Mouse (Mus musculus) inflammation-experienced regulatory T-cells, adult 6 months (primary cell): ENCODE data around the gene Dnah8. TPM values are rescaled to one million over a fixed set of nuclear protein-coding genes. Genes with fewer than 3 reads are reported as not detected.

Source experiments
- ATAC-seq: one replicate; pipeline ENCODE4 v1.8.0; 2017
- polyA plus RNA-seq, 3 experiments: library from polyadenylated mRNA; unstranded; fragments of 100-300 nt; shearing (Covaris generic); gene quantifications; one replicate each; pipeline ENCODE4 v1.2.1; 2017

Gene Dnah8
- polyA plus RNA-seq, 3 experiments from 2014 or later, result 18.6 to 20.0 (median 19.2) TPM

DNA sequence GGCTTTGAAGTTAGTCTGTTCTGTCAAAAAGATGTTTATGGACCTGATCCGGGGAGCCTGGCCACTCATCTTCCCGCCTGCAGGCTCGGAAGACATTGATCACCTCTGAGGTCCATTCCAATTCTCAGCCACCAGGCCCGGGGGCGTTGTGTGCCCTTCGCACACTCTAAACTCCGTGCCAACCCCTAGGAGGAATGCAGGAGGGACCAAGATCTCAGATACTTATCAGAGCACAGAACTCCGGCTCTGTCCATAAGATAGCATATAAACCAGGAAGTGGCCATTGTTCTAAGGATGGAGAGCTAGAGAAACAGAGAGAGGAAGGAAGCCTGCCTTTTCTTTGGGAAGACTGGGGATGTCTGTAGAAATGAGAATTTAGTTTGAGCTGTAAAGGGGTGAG is 259.4 kb downstream of the Dnah8 start:
- ATAC-seq, result no peak

DNA sequence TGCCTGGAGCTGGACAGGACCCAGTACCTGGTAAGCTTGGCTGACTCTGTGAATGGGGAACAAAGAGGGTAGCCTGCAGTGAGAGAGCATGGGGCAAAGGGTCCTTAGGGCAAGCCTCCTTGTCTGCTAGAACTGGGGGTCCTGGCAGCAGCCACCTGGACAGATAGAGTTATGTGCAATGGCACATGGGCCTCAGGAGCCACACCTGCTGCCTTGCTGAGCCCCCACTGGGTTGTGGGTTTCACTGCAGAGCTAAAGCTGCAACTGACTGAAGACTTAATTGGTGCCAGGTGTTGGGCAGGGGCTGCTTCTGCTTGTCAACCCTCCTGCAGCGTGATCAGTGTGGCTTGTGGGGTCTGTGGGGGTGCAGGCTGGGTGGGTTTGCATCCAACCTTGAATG is 267.9 kb downstream of the Dnah8 start:
- no peak for ATAC-seq

DNA sequence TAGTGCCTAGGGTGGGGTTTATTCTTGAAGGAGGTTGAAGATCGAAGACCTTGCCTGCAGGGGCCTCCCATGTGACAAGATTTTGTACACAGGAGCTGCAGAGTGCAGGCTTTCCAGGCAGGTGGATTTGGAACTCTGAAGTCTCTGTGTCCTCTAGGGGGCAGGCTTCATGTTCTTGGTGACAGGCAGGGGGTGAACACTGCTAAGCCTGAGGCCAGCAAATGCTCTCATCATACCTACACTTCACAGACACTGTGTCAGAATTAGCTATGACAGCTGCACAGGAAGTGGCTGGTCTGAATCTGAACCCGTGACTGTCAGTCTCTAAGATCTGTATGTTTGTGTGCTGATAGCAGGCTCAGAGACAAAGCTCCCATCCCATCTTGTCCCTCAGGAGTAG is 268.6 kb downstream of the Dnah8 start:
- no peak for ATAC-seq

DNA sequence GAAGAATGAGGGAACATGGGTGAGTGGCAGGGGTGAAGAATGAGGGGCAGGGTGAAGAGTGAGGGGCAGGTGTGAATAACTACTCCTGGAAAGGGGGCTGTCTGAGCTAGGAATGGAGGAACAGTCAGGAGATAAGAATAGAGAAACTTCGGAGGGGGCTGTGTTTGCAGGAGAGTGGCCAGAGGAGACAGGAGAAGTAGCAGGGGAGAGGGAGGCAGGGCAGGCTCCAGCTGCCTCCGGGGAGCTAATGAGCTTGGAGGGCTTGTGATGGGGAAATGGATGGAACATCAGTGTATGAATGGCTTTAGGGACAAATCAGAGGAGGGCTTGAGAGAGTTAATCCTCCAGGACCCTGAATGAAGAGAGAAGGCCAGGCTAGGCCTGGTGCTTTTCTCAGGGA is 272.9 kb downstream of the Dnah8 start:
- no peak for ATAC-seq

DNA sequence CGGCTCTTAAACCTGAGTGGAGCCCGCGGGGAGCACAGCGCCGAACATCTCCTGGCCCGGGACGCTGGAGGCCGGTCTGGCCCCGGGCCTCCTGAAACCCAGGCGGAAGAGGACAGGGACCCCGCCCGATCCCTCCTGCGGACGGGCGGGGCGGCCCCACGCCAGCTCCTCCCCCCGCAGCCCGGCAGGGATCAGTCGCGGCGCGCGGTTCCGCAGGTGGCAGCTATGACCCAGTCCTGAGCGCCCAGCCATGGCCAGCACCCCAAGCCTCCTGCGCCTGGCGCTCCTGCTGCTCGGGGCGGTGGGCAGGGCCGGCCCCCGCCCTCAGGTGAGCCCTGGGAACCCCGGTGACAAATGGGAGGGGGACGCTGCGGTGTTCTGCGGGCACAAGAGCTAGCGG is 277.5 kb downstream of the Dnah8 start, which contains the start of gene Glp1r:
TSS of gene Glp1r (plus strand) at position 191 of the 400 bp plus-strand sequence.
- ATAC-seq, result no peak

DNA sequence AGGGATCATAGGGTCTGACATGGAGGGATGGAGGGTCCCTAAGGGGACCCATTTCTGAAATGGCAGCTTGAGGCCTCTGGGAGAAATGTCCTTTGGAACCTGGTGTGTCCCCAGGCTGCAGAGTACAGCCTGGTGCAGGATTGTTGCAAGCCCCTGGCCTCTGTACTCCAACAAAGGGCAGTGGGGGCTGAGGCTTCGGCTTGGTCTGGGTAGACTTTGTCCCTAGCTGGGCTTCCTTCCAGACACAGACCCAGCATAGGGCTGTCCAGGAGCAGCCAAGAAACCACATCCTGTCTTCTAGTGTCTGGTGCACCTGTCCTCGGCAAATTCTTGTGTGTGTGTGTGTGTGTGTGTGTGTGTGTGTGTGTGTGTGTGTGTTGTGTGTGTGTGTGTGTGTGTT is 279.9 kb downstream of the Dnah8 start:
- no peak for ATAC-seq

DNA sequence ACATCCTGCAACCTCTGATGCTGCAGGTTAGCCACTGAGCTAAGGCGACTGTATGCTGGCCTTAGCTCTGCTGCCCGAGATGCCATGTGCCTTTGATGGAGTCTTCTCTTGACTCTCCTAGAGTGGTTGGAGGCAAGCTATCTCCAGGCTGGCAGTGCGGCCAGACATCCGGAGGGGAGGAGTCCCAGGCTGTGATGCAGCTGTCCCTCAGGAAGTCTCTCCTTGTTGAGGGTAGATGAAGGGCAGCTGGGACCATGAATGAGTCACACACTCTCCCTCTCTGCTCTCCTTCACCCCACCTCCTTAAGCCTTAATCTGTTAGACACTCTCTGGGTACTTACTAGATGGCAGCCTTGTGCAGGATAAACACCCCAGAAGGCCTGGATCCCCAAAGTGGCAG is 283.4 kb downstream of the Dnah8 start:
- ATAC-seq, result no peak

DNA sequence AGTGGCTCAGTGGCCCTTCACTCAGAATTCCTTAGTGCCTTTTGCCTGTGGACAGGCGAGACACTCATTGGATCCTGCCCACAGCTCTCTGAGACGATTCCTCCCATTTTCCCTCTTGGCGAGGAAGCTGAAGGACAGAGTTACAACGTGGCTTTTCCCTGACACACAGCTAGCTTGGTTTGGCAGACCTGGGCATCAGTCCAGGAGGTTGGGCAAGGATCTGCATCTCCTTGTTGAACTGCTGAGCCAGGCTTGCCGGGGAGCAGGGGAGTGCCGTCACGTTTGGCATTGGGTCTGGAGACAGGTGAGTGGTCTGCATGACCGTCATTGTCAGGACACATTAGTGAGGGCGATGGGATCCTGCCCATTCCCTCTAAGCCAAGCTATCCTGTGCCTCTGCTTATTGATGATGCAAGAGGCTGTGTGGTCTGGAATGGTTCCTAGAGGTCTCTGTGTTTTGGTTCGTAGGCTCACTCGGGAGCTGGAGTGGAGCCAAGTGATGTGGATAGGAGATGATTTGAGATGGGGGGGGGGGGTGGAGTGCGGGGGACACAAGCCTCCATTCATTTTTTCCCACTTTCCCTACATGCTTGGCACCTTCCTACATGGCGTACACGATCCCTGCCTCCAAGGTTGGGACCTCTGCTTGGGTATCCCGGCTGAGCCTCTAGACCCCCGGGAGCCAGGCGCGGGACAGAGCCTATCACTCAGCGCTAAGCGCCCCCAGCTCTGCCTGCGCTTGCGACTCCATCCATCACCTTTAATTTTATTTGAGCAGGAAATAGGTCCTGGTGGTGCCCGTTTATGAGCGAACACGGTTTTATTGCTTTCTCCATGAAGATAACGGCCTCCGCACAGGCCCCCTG is 286.9 kb downstream of the Dnah8 start:
- no peak for ATAC-seq

DNA sequence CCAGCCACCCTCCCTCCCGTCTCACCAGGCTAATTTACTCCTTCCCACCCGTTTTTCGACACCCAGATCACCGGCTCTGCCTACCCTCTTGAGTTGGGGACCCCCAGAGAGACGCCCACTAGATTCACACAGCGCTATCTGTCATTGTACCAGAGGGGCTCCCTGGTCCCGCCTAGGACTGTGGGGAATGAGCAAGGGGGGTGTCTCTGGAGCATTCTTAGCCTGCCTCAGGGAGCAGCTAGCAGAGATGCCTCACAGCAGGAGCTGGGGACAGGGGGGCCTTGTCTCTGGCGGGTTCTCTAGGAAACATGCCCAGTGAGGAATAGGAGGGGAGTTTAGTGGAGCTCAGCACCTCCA is 287.6 kb downstream of the Dnah8 start:
- no peak for ATAC-seq

DNA sequence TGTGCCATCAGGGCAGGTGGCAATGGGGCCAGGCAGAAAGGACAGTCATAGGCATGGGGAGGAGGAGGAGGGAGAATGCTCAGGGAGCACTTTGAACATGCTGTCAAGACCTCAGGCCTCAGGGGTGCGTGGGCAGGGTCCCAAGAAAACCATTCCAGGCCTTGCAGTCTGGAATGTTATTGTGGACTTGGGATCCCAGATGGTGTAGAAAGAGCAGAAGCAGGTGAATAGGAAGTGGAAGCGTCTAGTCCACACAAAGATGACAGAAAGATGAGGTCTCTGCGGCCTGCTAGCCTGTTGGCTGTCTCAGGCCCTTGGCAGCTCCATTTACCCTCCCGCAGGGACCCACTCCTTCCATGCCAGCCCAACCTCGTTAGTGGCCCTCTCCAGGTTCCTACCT is 288.4 kb downstream of the Dnah8 start:
- no peak for ATAC-seq

DNA sequence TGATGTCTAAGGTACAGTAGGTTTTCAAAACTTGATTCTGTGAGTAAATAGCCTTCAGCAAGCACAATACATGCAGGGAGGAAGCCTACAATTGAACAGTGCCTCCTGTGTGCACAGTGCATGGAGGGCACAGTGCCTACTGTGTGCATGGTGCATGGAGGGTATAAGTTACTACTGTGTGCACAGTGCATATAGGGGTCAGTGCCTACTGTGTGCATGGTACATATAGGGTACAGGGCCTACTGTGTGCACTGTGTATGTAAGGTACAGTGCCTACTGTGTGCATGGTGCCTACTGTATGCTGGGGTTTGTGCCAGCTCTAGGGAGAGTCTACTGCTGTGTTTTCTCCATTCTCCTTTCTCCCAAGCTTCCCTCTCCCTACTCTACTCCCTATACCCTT is 290.1 kb downstream of the Dnah8 start:
- ATAC-seq, result no peak

DNA sequence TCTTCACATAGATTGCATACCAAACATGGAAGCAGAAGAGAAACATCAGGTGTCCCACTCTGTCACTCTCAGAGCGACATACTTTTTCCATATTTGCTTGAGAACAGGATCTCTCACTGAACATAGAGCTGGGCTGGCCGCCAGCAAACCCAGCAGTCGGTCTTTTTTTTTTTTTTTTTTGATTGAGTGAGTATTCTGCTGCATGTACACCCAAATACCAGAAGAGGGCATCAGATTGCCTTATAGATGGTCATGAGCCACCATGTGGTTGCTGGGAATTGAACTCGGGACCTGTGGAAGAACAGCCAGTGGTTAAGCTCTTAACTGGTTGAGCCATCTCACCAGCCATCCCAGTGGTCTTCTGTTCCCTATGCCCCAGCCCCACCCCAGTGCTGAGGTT is 299.4 kb downstream of the Dnah8 start:
- ATAC-seq, result no peak

Other genes with a start within 250 kb of the Dnah8 start
- gene Btbd9, start 47.9 kb upstream of the Dnah8 start, polyA plus RNA-seq, result 10 to 100 TPM; 41.5 to 78.0 (median 69.7) TPM
- 100 to 1,000 TPM; 115 to 125 (median 121) TPM for gene Glo1, start 2.5 kb downstream of the Dnah8 start, polyA plus RNA-seq